Mouse (Mus musculus): ENCODE data around the gene Erc2.

Gene Erc2

DNA sequence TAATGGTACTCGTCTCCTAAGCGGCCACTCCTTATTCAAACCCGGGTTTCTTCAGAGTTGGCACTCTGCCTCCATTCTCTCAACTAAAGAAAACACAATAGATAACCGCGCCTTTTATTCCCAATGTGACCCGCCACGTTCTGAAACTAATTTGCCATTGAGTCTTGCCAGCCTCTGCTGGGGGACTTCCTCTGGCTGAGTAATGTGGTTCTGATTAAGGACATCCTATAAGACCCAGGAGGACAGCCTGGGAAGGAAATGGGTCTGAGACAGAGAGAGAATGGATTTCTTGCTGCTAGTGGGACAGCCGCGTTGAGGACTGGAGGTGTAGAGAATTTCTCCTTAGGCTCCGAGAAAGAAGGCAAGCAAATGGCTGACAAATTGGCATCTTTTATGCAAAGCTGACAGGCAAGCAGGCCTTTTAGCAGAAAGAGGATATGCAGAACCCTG is 753.4 kb downstream of the Erc2 start:
- DNase-seq (ENCODE audit: low read depth, low spot score) = peak; percentile 41

- DNase-seq (ENCODE audit: low read depth, low spot score) = peak; percentile 11
These were observed 754.1 kb downstream of the Erc2 start for GRCm38 (mm10) chr14:28376208-28376805.

GRCm38 (mm10) chr14:28377519-28377918 is 755.3 kb downstream of the Erc2 start:
- no peak for DNase-seq (ENCODE audit: low read depth, low spot score)

DNA sequence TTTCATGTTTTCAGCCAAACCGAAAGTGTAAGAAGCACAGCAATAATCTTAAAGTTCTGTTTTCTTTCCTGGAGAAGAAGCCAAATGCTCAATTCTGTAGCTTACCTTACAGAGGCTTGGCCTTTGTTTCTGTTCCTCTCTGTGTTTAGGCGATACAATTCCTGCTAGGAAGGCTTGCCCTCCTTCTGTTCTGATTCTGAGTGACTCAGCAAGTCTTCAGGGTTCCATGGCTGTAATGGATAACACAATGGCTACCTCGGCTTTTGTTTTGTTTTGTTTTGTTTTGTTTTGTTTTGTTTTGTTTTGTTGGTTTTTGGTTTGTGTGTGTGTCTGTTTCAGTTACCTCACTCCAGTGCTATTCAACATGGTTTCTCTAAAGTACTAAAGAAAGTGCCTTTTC is 757.9 kb downstream of the Erc2 start:
- peak; percentile 55 for DNase-seq (ENCODE audit: low read depth, low spot score)

GRCm38 (mm10) chr14:28381801-28382550 is 759.7 kb downstream of the Erc2 start:
- DNase-seq (ENCODE audit: low read depth, low spot score) = no peak

GRCm38 (mm10) chr14:28386815-28387607 is 764.8 kb downstream of the Erc2 start:
- no peak for DNase-seq (ENCODE audit: low read depth, low spot score)

DNA sequence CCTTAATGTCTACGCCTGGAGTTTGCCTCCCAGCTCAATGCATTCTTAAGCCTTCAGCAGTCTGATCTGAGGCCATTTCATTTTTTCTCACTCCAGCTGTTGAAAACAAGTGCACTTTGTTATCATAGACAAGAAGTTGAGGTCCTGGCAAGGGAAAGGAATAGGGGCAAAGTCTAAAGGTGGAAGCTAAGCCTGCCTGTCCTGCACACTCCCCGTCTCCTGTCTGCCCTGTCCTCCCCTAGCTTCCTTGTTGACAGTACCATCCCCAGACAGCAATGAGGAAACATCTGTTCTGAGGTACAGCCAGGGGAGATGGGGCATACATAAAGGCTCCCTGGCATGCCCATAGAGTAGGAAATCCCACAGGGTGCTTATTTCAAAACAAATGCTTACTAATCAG is 776.7 kb downstream of the Erc2 start:
- DNase-seq (ENCODE audit: low read depth, low spot score) = no peak

- DNase-seq (ENCODE audit: low read depth, low spot score) = no peak
These were observed 777.7 kb downstream of the Erc2 start for GRCm38 (mm10) chr14:28399897-28400296.

DNA sequence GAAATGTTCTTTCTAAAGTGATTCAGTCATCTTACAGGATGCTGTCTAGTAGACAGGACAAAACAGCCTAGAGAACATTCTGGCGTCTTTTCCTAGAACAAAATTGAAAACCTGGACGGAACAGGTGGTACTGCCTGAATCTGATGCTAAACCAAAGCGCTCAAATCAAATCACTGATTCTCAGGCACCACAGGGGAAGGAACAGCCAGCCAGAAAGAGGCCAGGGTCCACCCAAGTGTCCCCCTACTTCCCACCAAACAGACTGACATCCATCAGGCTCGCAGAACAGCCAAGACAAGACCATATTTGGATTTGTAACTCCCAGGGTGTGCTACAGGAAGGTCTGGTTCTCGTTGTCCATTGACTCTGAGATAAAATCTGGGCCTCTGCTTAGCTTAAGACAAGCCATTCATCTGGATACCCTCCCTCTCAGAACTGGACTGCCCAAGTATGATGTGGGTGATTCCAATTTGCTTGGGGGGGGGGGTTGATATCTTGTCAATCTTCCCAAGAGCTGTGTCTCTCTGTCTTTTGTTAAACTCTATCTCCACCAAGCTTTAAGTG is 783.1 kb downstream of the Erc2 start:
- DNase-seq (ENCODE audit: low read depth, low spot score) = no peak

DNA sequence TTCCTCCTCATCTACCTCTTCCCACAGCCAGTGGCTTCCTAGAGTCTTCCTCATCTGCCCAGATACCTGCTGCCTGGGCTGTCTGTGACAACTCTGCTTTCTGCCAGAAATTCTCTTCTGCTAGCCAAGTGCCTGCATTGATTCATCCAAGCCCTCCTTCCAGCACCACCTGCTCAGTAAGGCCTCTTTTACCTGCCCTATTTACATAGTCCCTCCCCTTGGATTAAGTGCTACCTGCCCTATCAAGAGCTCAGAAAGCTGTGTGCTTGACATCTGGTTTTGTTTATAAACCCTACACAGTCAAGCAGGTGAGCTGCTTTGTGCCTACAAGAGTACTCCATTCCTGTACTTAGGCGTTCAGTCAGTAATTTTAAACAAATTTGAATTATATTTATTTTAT is 787.2 kb downstream of the Erc2 start:
- no peak for DNase-seq (ENCODE audit: low read depth, low spot score)

GRCm38 (mm10) chr14:28409796-28410347 is 787.6 kb downstream of the Erc2 start:
- DNase-seq (ENCODE audit: low read depth, low spot score) = no peak

DNA sequence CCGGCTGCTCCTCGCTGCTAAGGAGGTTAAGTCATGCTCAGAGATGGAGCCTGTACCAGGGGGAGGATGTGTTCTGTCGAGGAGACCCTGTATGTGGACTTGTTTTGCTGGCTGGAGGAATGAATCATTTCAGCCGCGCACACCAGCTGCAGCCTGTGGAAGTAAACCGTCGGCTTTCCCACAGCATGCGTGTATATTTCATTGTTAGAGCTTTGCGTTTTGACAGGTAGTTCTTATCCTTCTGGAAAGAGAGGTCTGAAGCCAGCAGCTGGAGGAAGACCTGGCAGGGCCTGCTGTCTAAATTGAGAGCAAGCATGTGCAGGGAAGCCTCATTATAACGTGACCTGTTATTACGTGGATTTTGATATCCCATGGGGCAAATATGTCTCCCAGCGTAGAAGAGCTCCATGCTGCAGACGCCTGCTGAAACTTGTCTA is 788.6 kb downstream of the Erc2 start:
- no peak for DNase-seq (ENCODE audit: low read depth, low spot score)

- DNase-seq (ENCODE audit: low read depth, low spot score) = no peak
These were observed 790.2 kb downstream of the Erc2 start for GRCm38 (mm10) chr14:28412252-28412995.

DNA sequence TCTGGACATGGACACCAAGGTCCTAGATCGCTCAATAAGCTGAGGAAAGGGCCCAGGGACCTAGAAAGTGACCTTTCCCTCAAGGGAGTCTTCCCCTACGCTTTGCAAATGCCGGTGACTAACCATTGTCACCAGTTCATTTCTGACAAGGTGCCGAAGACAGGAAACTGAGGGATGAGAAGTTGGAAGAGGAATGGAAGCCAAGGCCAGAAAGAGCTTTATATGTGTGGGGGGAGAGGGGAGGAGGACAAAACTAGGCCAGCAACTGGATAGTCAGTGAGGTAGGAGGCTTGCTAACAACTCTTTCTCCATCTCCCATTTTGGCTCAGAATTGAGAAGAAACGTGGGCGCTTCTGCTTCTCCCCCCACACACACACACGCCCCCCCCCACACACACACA is 791.3 kb downstream of the Erc2 start:
- DNase-seq (ENCODE audit: low read depth, low spot score) = no peak

DNA sequence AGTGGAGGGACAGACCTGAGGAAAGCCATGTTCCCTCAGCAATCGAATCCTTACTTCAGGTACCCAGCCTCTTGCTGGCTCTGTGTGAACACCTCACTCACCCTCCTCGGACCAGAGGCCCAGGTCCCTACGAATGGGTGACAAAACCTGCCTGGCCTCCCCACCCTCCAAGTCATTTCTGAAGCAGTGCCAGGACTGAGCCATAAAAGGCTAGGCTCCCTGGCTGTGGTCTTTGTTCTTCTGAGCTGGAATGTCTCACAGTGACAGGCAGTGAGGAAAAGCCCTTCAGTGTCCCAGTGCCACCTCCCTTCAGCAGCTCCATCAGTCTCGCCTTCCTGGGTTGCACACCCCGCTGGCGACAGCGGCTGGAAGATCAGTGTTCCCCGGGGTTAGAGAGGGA is 794.8 kb downstream of the Erc2 start:
- DNase-seq (ENCODE audit: low read depth, low spot score) = no peak

DNA sequence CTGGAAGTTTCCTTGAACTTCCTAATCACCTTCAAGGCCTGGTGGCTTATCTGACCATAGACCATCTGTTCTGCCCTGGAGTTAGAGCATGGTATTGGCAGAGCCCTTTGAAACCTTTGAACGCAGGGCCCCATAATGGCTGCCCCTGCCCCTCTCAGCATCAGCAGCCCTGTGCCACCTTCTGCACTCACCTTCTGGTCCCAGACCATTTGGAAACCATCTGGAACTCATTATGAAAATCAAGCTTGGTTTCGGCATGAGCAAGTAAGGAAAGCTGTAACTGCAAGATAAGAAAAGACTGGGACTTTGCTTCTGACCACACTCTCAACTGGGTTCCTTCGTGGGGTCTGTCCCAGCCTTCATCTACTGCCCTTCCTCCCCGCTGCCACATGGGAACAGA is 796.3 kb downstream of the Erc2 start:
- no peak for DNase-seq (ENCODE audit: low read depth, low spot score)

GRCm38 (mm10) chr14:28419188-28419587 is 797.0 kb downstream of the Erc2 start:
- DNase-seq (ENCODE audit: low read depth, low spot score) = no peak

- no peak for DNase-seq (ENCODE audit: low read depth, low spot score)
These were observed 798.4 kb downstream of the Erc2 start for GRCm38 (mm10) chr14:28420596-28420995.

GRCm38 (mm10) chr14:28426610-28427009 is 804.4 kb downstream of the Erc2 start:
- DNase-seq (ENCODE audit: low read depth, low spot score) = no peak

DNA sequence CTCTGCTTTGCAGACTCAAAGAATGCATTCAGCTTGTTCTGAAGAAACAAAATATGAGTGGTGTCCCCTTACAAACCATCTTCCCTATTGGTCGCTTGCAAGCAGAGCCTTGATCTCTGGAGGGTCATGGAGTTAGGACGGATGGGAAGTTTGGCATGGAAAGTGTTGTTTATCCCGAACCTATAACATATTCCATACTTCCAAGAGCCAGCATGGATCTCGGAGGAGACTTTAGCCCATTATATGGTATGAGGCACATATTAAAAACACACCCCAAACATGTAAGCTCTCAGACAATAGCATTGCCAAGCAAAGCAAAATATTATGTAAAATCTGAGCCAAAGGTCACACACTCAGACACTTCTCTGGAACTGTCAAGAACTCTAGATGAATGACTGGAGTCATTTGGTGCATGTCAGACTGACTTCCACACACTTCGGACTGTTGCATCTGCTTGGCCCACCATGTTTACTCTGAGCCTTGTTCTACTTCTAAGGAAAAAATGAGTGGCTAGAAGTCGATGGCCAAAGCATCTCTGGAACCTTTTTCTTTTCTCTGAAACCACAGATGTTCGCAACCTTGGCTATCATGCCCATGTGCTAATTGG is 809.6 kb downstream of the Erc2 start:
- no peak for DNase-seq (ENCODE audit: low read depth, low spot score)

DNA sequence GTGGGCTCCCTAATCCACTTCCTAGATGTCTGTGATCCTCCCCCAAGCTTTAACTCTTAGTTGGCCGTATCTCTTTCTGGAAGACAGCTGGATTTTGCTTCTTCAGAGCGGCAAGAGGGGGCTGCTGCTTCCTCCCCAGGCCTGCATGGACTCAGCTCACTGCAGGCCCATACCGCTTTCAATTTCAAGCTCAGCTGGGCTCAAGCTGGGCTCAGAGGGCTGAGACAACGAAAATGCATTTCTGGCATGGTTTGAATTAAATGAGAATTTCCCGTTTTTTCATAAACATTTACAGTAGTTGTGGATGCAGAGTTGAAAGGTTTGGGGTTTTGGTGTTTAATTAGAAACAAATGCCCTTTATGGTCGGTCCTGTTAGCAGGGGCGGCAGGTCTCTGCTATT is 812.8 kb downstream of the Erc2 start:
- no peak for DNase-seq (ENCODE audit: low read depth, low spot score)

Measured in R1 (cell line).